Mouse (Mus musculus): ENCODE results near the gene Prim2. TPM values are rescaled to one million over a fixed set of nuclear protein-coding genes. Genes with fewer than 3 reads are reported as not detected.

The Prim2 gene
- 34.7 and 39.0 TPM in 2 replicates for total RNA-seq (2012; rRNA removed)

DNA sequence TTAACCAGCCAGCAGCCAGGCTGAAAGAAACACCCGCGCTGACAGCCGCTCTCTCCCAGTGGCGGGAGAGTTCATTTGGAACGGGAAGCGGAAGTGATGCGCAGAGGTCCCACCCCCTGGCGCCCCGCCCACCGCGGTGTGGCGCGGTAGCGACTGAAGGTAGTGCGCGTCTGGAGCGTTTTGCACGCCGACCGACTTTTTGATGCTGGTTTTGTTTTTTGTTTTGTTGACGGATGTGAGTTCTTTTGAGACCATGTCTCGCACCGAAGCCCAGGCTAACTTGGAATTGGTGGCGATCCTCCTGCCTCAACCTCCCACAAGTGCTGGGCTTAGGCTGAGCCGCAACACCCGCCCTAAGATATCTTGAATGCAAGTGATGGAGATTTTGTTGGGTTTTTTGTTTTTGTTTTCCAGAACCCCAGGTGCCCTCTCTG lies at the start of gene Prim2:
Gene Prim2 (minus strand): TSS at position 88 of the 434 bp plus-strand sequence.
- H3K9ac ChIP-seq (ENCODE audit: insufficient read depth, low read depth, low read length, poor library complexity, severe bottlenecking) = peak within 1 kb of the TSS; percentile 90
- H3K9me3 ChIP-seq (ENCODE audit: control insufficient read depth, insufficient read depth, low read depth, low read length) = no peaks in the 10 kb centered on the region
- no peaks in the 10 kb centered on the region for H3K4me1 ChIP-seq (ENCODE audit: control insufficient read depth in 2 of 2, insufficient read depth in 2 of 2, low read length in 2 of 2, poor library complexity in 1 of 2)
- peak within 1 kb of the TSS; percentile 96 to 99 for H3K4me3 ChIP-seq (ENCODE audit: insufficient read depth in 1 of 2, low read depth in 1 of 2, low read length in 2 of 2, poor library complexity in 1 of 2, severe bottlenecking in 1 of 2)
- DNase-seq (ENCODE audit: low read depth, low spot score) = peak; percentile 80
- no peak for TF ChIP-seq ZC3H11A (IDR thresholded peaks at IDR 0.05; ENCODE audit: borderline replicate concordance, low read depth, low read length)
- 0 out of 2 replicates have a peak, but pooled peaks have one; percentile 20 for TF ChIP-seq HCFC1 (IDR thresholded peaks at IDR 0.05; ENCODE audit: borderline replicate concordance, insufficient read depth, low read length)
- no peak for TF ChIP-seq MAFK (IDR thresholded peaks at IDR 0.05; ENCODE audit: insufficient read depth, low read depth, low read length)
- TF ChIP-seq ZNF384 (IDR thresholded peaks at IDR 0.05; ENCODE audit: low read depth, low read length) = no peak
- TF ChIP-seq CHD2 (IDR thresholded peaks at IDR 0.05; ENCODE audit: low read depth, low read length) = no peak
- no peak within 1 kb of the TSS for H3K27ac ChIP-seq (ENCODE audit: insufficient read depth, low read depth, low read length, poor library complexity, severe bottlenecking)
- in situ Hi-C loops (cut with MboI; ENCODE audit: low sequenced_read_pairs in 2 of 2, unreplicated experiment in 2 of 2) = no loop called here
- peaks cover 6% of the 10 kb centered on the region; the same call in 1 of the 2 replicates for H3K36me3 ChIP-seq (ENCODE audit: control insufficient read depth, insufficient read depth, low read length, poor library complexity, severe bottlenecking)

DNA sequence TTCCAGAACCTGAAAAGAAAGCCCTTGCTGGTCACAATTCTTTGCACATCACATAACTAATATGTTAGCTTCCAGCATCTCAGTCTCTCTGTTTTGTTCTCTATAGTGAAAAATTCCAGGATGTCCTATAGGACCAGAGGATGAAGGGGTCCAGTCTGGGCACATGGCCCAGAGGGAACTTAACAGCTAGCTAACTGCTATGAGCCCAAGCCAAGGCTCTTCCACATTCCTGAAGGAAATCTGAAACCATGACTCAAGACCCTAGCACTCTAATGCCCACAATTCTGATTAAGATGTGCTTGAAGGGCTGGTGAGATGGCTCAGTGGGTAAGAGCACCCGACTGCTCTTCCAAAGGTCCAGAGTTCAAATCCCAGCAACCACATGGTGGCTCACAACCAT lies 48.0 kb upstream of the Prim2 start:
- DNase-seq (ENCODE audit: low read depth, low spot score) = no peak

DNA sequence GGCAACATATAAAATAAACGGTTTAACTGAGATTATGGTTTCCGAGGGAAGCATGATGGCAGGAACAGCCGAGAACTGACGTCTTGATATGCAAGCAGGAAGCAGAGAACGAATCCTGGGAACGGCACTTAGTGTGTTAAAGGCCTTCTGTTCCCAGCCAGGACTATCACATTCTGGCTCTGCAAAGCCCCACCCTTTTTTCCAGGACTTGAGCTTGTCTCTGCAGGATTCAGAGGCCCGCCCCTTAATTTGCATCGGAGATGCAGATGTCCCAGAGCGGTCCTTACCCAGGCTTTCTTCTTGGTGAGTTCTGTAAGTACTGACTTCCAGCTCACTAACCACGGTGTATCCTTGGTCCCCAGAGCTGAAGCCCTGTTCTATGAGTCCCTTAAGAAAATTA lies 45.2 kb upstream of the Prim2 start:
- H3K4me1 ChIP-seq (ENCODE audit: control insufficient read depth in 2 of 2, insufficient read depth in 2 of 2, low read length in 2 of 2, poor library complexity in 1 of 2) = no peaks in the 10 kb centered on the region
- no peaks in the 10 kb centered on the region for H3K36me3 ChIP-seq (ENCODE audit: control insufficient read depth, insufficient read depth, low read length, poor library complexity, severe bottlenecking)
- DNase-seq (ENCODE audit: low read depth, low spot score) = peak; percentile 56
- in situ Hi-C loops (cut with MboI; ENCODE audit: low sequenced_read_pairs in 2 of 2, unreplicated experiment in 2 of 2) = no loop called here
- H3K9ac ChIP-seq (ENCODE audit: insufficient read depth, low read depth, low read length, poor library complexity, severe bottlenecking) = no peak overlapping the region
- no peak overlapping the region for H3K27ac ChIP-seq (ENCODE audit: insufficient read depth, low read depth, low read length, poor library complexity, severe bottlenecking)
- H3K4me3 ChIP-seq (ENCODE audit: insufficient read depth in 1 of 2, low read depth in 1 of 2, low read length in 2 of 2, poor library complexity in 1 of 2, severe bottlenecking in 1 of 2) = no peak overlapping the region
- TF ChIP-seq HCFC1 (IDR thresholded peaks at IDR 0.05; ENCODE audit: borderline replicate concordance, insufficient read depth, low read length) (no peak), ZC3H11A (IDR thresholded peaks at IDR 0.05; ENCODE audit: borderline replicate concordance, low read depth, low read length) (no peak), CHD2 (IDR thresholded peaks at IDR 0.05; ENCODE audit: low read depth, low read length) (no peak)
- no peaks in the 10 kb centered on the region for H3K9me3 ChIP-seq (ENCODE audit: control insufficient read depth, insufficient read depth, low read depth, low read length)

More for the DNA sequence above, 48.0 kb upstream of the Prim2 start:
- H3K36me3 ChIP-seq (ENCODE audit: control insufficient read depth, insufficient read depth, low read length, poor library complexity, severe bottlenecking) = peaks cover 5% of the 10 kb centered on the region
- TF ChIP-seq HCFC1 (IDR thresholded peaks at IDR 0.05; ENCODE audit: borderline replicate concordance, insufficient read depth, low read length) (no peak), ZNF384 (IDR thresholded peaks at IDR 0.05; ENCODE audit: low read depth, low read length) (no peak), CHD2 (IDR thresholded peaks at IDR 0.05; ENCODE audit: low read depth, low read length) (no peak), ZC3H11A (IDR thresholded peaks at IDR 0.05; ENCODE audit: borderline replicate concordance, low read depth, low read length) (no peak), MAFK (IDR thresholded peaks at IDR 0.05; ENCODE audit: insufficient read depth, low read depth, low read length) (no peak)
- in situ Hi-C loops (cut with MboI; ENCODE audit: low sequenced_read_pairs in 2 of 2, unreplicated experiment in 2 of 2) = no loop called here
- H3K9me3 ChIP-seq (ENCODE audit: control insufficient read depth, insufficient read depth, low read depth, low read length) = no peaks in the 10 kb centered on the region
- no peak overlapping the region for H3K4me3 ChIP-seq (ENCODE audit: insufficient read depth in 1 of 2, low read depth in 1 of 2, low read length in 2 of 2, poor library complexity in 1 of 2, severe bottlenecking in 1 of 2)
- H3K27ac ChIP-seq (ENCODE audit: insufficient read depth, low read depth, low read length, poor library complexity, severe bottlenecking) = no peak overlapping the region
- no peak overlapping the region for H3K9ac ChIP-seq (ENCODE audit: insufficient read depth, low read depth, low read length, poor library complexity, severe bottlenecking)
- H3K4me1 ChIP-seq (ENCODE audit: control insufficient read depth in 2 of 2, insufficient read depth in 2 of 2, low read length in 2 of 2, poor library complexity in 1 of 2) = peaks cover 0 to 3% of the 10 kb centered on the region in 2 experiments; a peak in 1 of 4 replicates

DNA sequence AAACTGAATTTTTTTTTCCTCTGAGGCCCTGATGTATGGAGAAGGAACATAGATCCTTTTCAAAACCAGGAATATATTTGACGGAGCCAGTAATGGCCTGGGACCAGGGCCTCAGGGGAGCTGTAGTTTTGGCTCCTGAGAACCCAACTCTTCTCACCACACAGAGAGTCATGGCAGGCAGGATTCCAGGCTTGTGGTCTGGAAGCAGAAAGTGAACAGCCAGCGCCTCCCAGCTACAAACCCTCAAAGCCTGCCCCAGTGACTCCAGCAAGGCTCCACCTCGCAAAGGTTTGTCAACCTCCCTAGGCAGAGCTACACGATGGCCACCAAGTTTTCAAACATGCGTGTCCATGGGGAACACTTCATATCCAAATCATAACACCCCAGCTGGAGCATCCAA lies 42.4 kb upstream of the Prim2 start:
- TF ChIP-seq ZNF384 (IDR thresholded peaks at IDR 0.05; ENCODE audit: low read depth, low read length) (no peak), HCFC1 (IDR thresholded peaks at IDR 0.05; ENCODE audit: borderline replicate concordance, insufficient read depth, low read length) (no peak)
- Histone ChIP-seq H3K4me1 (ENCODE audit: control insufficient read depth in 2 of 2, insufficient read depth in 2 of 2, low read length in 2 of 2, poor library complexity in 1 of 2) (no peaks in the 10 kb centered on the region), H3K4me3 (ENCODE audit: insufficient read depth in 1 of 2, low read depth in 1 of 2, low read length in 2 of 2, poor library complexity in 1 of 2, severe bottlenecking in 1 of 2) (no peak overlapping the region), H3K9me3 (ENCODE audit: control insufficient read depth, insufficient read depth, low read depth, low read length) (no peaks in the 10 kb centered on the region), H3K27ac (ENCODE audit: insufficient read depth, low read depth, low read length, poor library complexity, severe bottlenecking) (no peak overlapping the region), H3K9ac (ENCODE audit: insufficient read depth, low read depth, low read length, poor library complexity, severe bottlenecking) (no peak overlapping the region), H3K36me3 (ENCODE audit: control insufficient read depth, insufficient read depth, low read length, poor library complexity, severe bottlenecking) (no peaks in the 10 kb centered on the region)
- no peak for DNase-seq (ENCODE audit: low read depth, low spot score)
- in situ Hi-C loops (cut with MboI; ENCODE audit: low sequenced_read_pairs in 2 of 2, unreplicated experiment in 2 of 2) = no loop called here

DNA sequence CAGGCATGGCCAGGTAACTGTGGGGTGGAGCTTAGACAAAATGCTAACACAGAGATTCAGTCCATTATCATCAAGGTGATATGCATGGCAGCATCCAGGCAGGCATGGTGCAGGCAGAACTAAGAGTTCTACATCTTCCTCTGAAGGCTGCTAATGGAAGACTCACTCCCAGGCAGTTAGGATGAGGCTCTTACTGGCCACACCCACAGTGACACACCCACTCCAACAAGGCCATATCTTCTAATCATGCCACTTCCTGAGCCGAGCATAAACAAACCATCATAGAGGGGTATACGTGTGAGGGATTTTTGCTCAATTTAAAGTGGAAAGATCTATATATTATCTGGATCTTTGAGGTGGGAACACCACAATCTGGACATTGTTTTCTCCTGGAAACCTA lies 40.0 kb upstream of the Prim2 start:
- no peaks in the 10 kb centered on the region for H3K4me1 ChIP-seq (ENCODE audit: control insufficient read depth in 2 of 2, insufficient read depth in 2 of 2, low read length in 2 of 2, poor library complexity in 1 of 2)
- DNase-seq (ENCODE audit: low read depth, low spot score) = no peak
- H3K36me3 ChIP-seq (ENCODE audit: control insufficient read depth, insufficient read depth, low read length, poor library complexity, severe bottlenecking) = no peaks in the 10 kb centered on the region
- in situ Hi-C loops (cut with MboI; ENCODE audit: low sequenced_read_pairs in 2 of 2, unreplicated experiment in 2 of 2) = no loop called here
- no peak overlapping the region for H3K27ac ChIP-seq (ENCODE audit: insufficient read depth, low read depth, low read length, poor library complexity, severe bottlenecking)
- H3K9me3 ChIP-seq (ENCODE audit: control insufficient read depth, insufficient read depth, low read depth, low read length) = no peaks in the 10 kb centered on the region
- no peak overlapping the region for H3K4me3 ChIP-seq (ENCODE audit: insufficient read depth in 1 of 2, low read depth in 1 of 2, low read length in 2 of 2, poor library complexity in 1 of 2, severe bottlenecking in 1 of 2)
- TF ChIP-seq ZNF384 (IDR thresholded peaks at IDR 0.05; ENCODE audit: low read depth, low read length) = no peak
- TF ChIP-seq ZC3H11A (IDR thresholded peaks at IDR 0.05; ENCODE audit: borderline replicate concordance, low read depth, low read length) = no peak
- no peak for TF ChIP-seq CHD2 (IDR thresholded peaks at IDR 0.05; ENCODE audit: low read depth, low read length)
- H3K9ac ChIP-seq (ENCODE audit: insufficient read depth, low read depth, low read length, poor library complexity, severe bottlenecking) = no peak overlapping the region
